Mouse (Mus musculus) liver, embryonic 14.5 days (tissue): Measurements from ENCODE around the gene Sfxn4. TPM values are rescaled to one million over a fixed set of nuclear protein-coding genes. Genes with fewer than 3 reads are reported as not detected.
A peak's percentile ranks its signal among the peaks of the same experiment; 100 is the strongest.

Source experiments
- ATAC-seq: fragments of 200-750 bp; cut with Nextera tagmentation; 2 replicates; pipeline ENCODE4 v1.8.0; 2017; ENCODE audit warnings: moderate number of reproducible peaks, mild to moderate bottlenecking, moderate library complexity; ENCODE audit not compliant: insufficient read depth
- DNase-seq, 3 experiments: peaks; one replicate each; pipeline ENCODE4 v3.0.0-alpha.2; 2012 to 2013; ENCODE audit warnings: low read depth in 3 of 3, low spot score in 3 of 3
- H3K27ac ChIP-seq: fragments of 300-500 bp; sonication (generic); 2 replicates; pipeline ENCODE4 v1.5.1; 2014; ENCODE audit warnings: moderate library complexity, mild to moderate bottlenecking, control low read depth, inconsistent platforms
- H3K27me3 ChIP-seq: fragments of 300-500 bp; sonication (generic); 2 replicates; pipeline ENCODE4 v1.6.1; 2014; ENCODE audit warnings: mild to moderate bottlenecking, low read length, moderate library complexity; ENCODE audit not compliant: control insufficient read depth, insufficient read depth
- H3K36me3 ChIP-seq: fragments of 300-500 bp; sonication (generic); replicated peaks from 2 replicates; pipeline ENCODE4 v1.6.1; 2014; ENCODE audit warnings: low read depth; ENCODE audit not compliant: control insufficient read depth, insufficient read depth
- H3K4me1 ChIP-seq, 2 experiments: fragments of 200-500 bp in 1 of 2; fragments of 300-500 bp in 1 of 2; sonication (generic) in 1 of 2; replicated peaks; 2 replicates each; pipeline ENCODE4 v1.6.1; 2012 to 2014; ENCODE audit warnings: antibody characterized with exemption in 1 of 2, inconsistent platforms in 1 of 2, low read length in 1 of 2; ENCODE audit not compliant: control insufficient read depth in 2 of 2, insufficient read depth in 2 of 2
- H3K4me2 ChIP-seq: fragments of 300-500 bp; sonication (generic); 2 replicates; pipeline ENCODE4 v1.6.1; 2014; ENCODE audit warnings: low read depth, mild to moderate bottlenecking, control low read depth, moderate library complexity
- H3K4me3 ChIP-seq, 2 experiments: fragments of 200-500 bp in 1 of 2; fragments of 300-500 bp in 1 of 2; sonication (generic) in 1 of 2; 2 replicates each; pipeline ENCODE4 v1.5.1; 2012 to 2014; ENCODE audit warnings: low read depth in 2 of 2, low read length in 2 of 2, mild to moderate bottlenecking in 2 of 2, control low read depth in 1 of 2, inconsistent platforms in 1 of 2, moderate library complexity in 1 of 2; ENCODE audit not compliant: insufficient read depth in 1 of 2
- H3K9ac ChIP-seq: fragments of 300-500 bp; sonication (generic); replicated peaks from 2 replicates; pipeline ENCODE4 v1.6.1; 2014; ENCODE audit warnings: mild to moderate bottlenecking, control low read depth, moderate library complexity
- H3K9me3 ChIP-seq: fragments of 300-500 bp; sonication (generic); 2 replicates; pipeline ENCODE4 v1.6.1; 2016; ENCODE audit warnings: low read length, mixed read lengths; ENCODE audit not compliant: control insufficient read depth
- CTCF ChIP-seq: IDR thresholded peaks from 2 replicates; pipeline ENCODE4 v1.5.1; 2016; ENCODE audit warnings: antibody characterized with exemption, low read depth, control low read depth
- EP300 ChIP-seq: IDR thresholded peaks from 2 replicates; pipeline ENCODE4 v1.6.1; 2016; ENCODE audit warnings: antibody characterized with exemption, low read depth
- WGBS: fragments of 180-500 bp; shearing (Covaris S2); extraction: QIAGEN DNeasy Blood & Tissue Kit; methylation state at CpG from one replicate; pipeline ENCODE4 v1.1.7; 2014; ENCODE audit not compliant: insufficient replicate concordance; 5-methylcytosine and 5-hydroxymethylcytosine counted together
- polyA plus RNA-seq, 2 experiments: library from polyadenylated mRNA; depleted of rRNA in 1 of 2; stranded (reverse) in 1 of 2; unstranded in 1 of 2; fragments of >200 nt; fragmentation: Nextera tagmentation in 1 of 2; extraction: Ambion mirVana in 1 of 2; gene quantifications; 2 replicates each; pipeline versions ENCODE4 v1.2.1 to v1.2.3; 2012 to 2014

Gene Sfxn4
- polyA plus RNA-seq, 2 experiments: 0.98 to 1.2 TPM

- DNase-seq (peak in 1 of 3 experiments; percentile 44), ATAC-seq (peak; percentile 68)
- peaks cover 7 to 14% of the 10 kb centered on the region in 2 experiments for H3K4me1 ChIP-seq
- H3K4me2 ChIP-seq: peak overlapping the region; percentile 92
- peak overlapping the region; percentile 80 to 99 for H3K4me3 ChIP-seq
- H3K36me3 ChIP-seq: no peaks in the 10 kb centered on the region
- no peaks in the 10 kb centered on the region for H3K9me3 ChIP-seq
- H3K9ac ChIP-seq: peak overlapping the region; percentile 100
- H3K27me3 ChIP-seq: no peaks in the 10 kb centered on the region
- TF ChIP-seq EP300: no peak
- TF ChIP-seq CTCF: no peak
- H3K27ac ChIP-seq: peak overlapping the region; percentile 99
- WGBS: under 1% methylated on average over 60 of the region's 60 CpGs
Observed at GRCm38 (mm10) chr19:60789919-60790506, 71.3 kb downstream of the Sfxn4 start.

GRCm38 (mm10) chr19:60789452-60789851 lies 71.8 kb downstream of the Sfxn4 start:
- Histone ChIP-seq H3K9ac (peak overlapping the region; percentile 100), H3K9me3 (no peaks in the 10 kb centered on the region), H3K36me3 (peaks cover under 1% of the 10 kb centered on the region; the same call in 1 of the 2 replicates), H3K27ac (peak overlapping the region; percentile 99), H3K4me3 (peak overlapping the region; percentile 80 to 99), H3K4me2 (peak overlapping the region; percentile 92), H3K27me3 (no peaks in the 10 kb centered on the region), H3K4me1 (peaks cover 7 to 14% of the 10 kb centered on the region in 2 experiments)
- WGBS: 1% methylated on average over 7 of the region's 7 CpGs
- ATAC-seq: no peak
- TF ChIP-seq EP300 (no peak), CTCF (no peak)
- DNase-seq: no peak

- no peak for TF ChIP-seq EP300
- TF ChIP-seq CTCF: no peak
- no peak for ATAC-seq
- Histone ChIP-seq H3K4me2 (peak overlapping the region; percentile 92), H3K27ac (no peak overlapping the region), H3K9me3 (no peaks in the 10 kb centered on the region), H3K4me3 (peak overlapping the region; percentile 80 to 99), H3K36me3 (peaks cover 8% of the 10 kb centered on the region), H3K9ac (peak overlapping the region; percentile 62), H3K27me3 (no peaks in the 10 kb centered on the region), H3K4me1 (peaks cover 7 to 14% of the 10 kb centered on the region in 2 experiments)
- 25% methylated on average over 6 of the region's 6 CpGs for WGBS
- DNase-seq: no peak
Observed at GRCm38 (mm10) chr19:60788214-60788960, 72.9 kb downstream of the Sfxn4 start.

GRCm38 (mm10) chr19:60787465-60788150 lies 73.7 kb downstream of the Sfxn4 start:
- Histone ChIP-seq H3K4me2 (peak overlapping the region; percentile 92), H3K27me3 (no peaks in the 10 kb centered on the region), H3K4me1 (peaks cover 7 to 15% of the 10 kb centered on the region in 2 experiments), H3K36me3 (peaks cover 8% of the 10 kb centered on the region), H3K9me3 (no peaks in the 10 kb centered on the region), H3K27ac (no peak overlapping the region), H3K9ac (no peak overlapping the region; the same call in 1 of the 2 replicates), H3K4me3 (peak overlapping the region; percentile 31 to 99; a peak in 3 of 4 replicates)
- no peak for DNase-seq
- no peak for ATAC-seq
- WGBS: 32% methylated on average over 2 of the region's 2 CpGs
- no peak for TF ChIP-seq CTCF
- no peak for TF ChIP-seq EP300

Other genes starting within 250 kb of the Sfxn4 start
- 1.00 and 1.3 TPM in 2 replicates for gene Nanos1, start 105.5 kb downstream of the Sfxn4 start, polyA plus RNA-seq (2012; rRNA removed)
- 1.2 and 1.9 TPM in 2 replicates for gene Nanos1, start 105.5 kb downstream of the Sfxn4 start, polyA plus RNA-seq (2014; fragmentation: Nextera tagmentation; extraction: Ambion mirVana)
- 37.6 and 96.1 TPM in 2 replicates for gene Eif3a, start 70.8 kb downstream of the Sfxn4 start, polyA plus RNA-seq (2012; rRNA removed)
- gene Eif3a, start 70.8 kb downstream of the Sfxn4 start, polyA plus RNA-seq (2014; fragmentation: Nextera tagmentation; extraction: Ambion mirVana): 95.1 and 103 TPM in 2 replicates
- gene Fam45a, start 49.9 kb downstream of the Sfxn4 start, polyA plus RNA-seq (2012; rRNA removed): 8.5 and 11.8 TPM in 2 replicates
- 25.7 and 29.3 TPM in 2 replicates for gene Fam45a, start 49.9 kb downstream of the Sfxn4 start, polyA plus RNA-seq (2014; fragmentation: Nextera tagmentation; extraction: Ambion mirVana)
- gene Prdx3, start 13.1 kb upstream of the Sfxn4 start, polyA plus RNA-seq (2012; rRNA removed): 152 and 217 TPM in 2 replicates
- gene Prdx3, start 13.1 kb upstream of the Sfxn4 start, polyA plus RNA-seq (2014; fragmentation: Nextera tagmentation; extraction: Ambion mirVana): 401 and 411 TPM in 2 replicates
- gene Grk5, start 28.3 kb upstream of the Sfxn4 start, polyA plus RNA-seq (2012; rRNA removed): 0.64 and 0.84 TPM in 2 replicates
- 0.50 and 0.59 TPM in 2 replicates for gene Grk5, start 28.3 kb upstream of the Sfxn4 start, polyA plus RNA-seq (2014; fragmentation: Nextera tagmentation; extraction: Ambion mirVana)